Mouse (Mus musculus): ENCODE measurements around the gene Vmn1r83. TPM values are rescaled to one million over a fixed set of nuclear protein-coding genes. Genes with fewer than 3 reads are reported as not detected.

Vmn1r83 gene
- total RNA-seq (2021) = not detected

- no peak for DNase-seq
Observed at GRCm38 (mm10) chr7:12329381-12329780, at the start of gene Vmn1r83. Gene Vmn1r83, minus strand, starts transcription at chr7:12329481.

- no peak for DNase-seq
Observed at GRCm38 (mm10) chr7:12369173-12369572, 39.9 kb upstream of the Vmn1r83 start, which contains the start of gene Vmn1r84. Gene Vmn1r84, minus strand, starts transcription at chr7:12369273.

- DNase-seq = no peak
Observed at GRCm38 (mm10) chr7:12300130-12300529, 29.2 kb downstream of the Vmn1r83 start, which contains the start of gene Vmn1r82. Gene Vmn1r82, plus strand, starts transcription at chr7:12300430.

Small RNA genes lying within 50 kb of the gene (microRNA-seq; reads per million reads assigned to microRNA genes)
- gene Gm23521 = 0 reads per million in 2 experiments

Other genes with a start within 250 kb of the Vmn1r83 start
- gene Vmn1r78, start 179.2 kb downstream of the Vmn1r83 start, total RNA-seq (2021) = not detected
- not detected for gene Vmn1r79, start 158.2 kb downstream of the Vmn1r83 start, total RNA-seq (2021)
- gene Vmn1r80, start 140.2 kb downstream of the Vmn1r83 start, total RNA-seq (2021) = not detected
- not detected for gene Vmn1r81, start 61.2 kb downstream of the Vmn1r83 start, total RNA-seq (2021)
- not detected for gene Vmn1r82, start 29.1 kb downstream of the Vmn1r83 start, total RNA-seq (2021)
- gene Vmn1r84, start 39.8 kb upstream of the Vmn1r83 start, total RNA-seq (2021) = not detected
- gene Zfp551, start 93.3 kb upstream of the Vmn1r83 start, total RNA-seq (2021) = 1 to 10 TPM; 8.9 to 9.4 TPM
- gene Zfp606, start 148.8 kb upstream of the Vmn1r83 start, total RNA-seq (2021) = 10 to 100 TPM; 12.6 to 13.5 TPM
- gene 2900092C05Rik, start 183.0 kb upstream of the Vmn1r83 start, total RNA-seq (2021) = not detected